In genomic region chr4:130792376-130793179, GRCm38 (mm10) we compare ENCODE assay signal across 7 mouse cellular contexts. TPM values are rescaled to one million over a fixed set of nuclear protein-coding genes. Genes with fewer than 3 reads are reported as not detected.
DNase-seq lines count a peak whose midpoint lies in the region; ATAC-seq and TF ChIP-seq lines count a peak whose summit lies in the region.

Gene Sdc3, plus strand, starts transcription at chr4:130792537.

- peak within 1 kb of the TSS; percentile 81 for H3K27ac ChIP-seq in forebrain, postnatal 0 days (ENCODE audit: low read depth, low read length)
- no peak within 1 kb of the TSS for H3K27ac ChIP-seq in liver, embryonic 16.5 days (ENCODE audit: low read length)

- peaks cover 11% of the 10 kb centered on the region for H3K4me1 ChIP-seq in forebrain, postnatal 0 days (ENCODE audit: insufficient read depth)
- peaks cover 4% of the 10 kb centered on the region for H3K4me1 ChIP-seq in liver, embryonic 16.5 days (ENCODE audit: control insufficient read depth, low read depth, low read length)

- no peaks in the 10 kb centered on the region for H3K27me3 ChIP-seq in forebrain, postnatal 0 days (ENCODE audit: insufficient read depth, low read length)
- H3K27me3 ChIP-seq in liver, embryonic 16.5 days (ENCODE audit: control insufficient read depth, insufficient read depth, low read depth, low read length), result peaks cover 38% of the 10 kb centered on the region

- DNase-seq in right cerebral cortex, adult 18-20 months, result peak; percentile 45
- DNase-seq in right cerebral cortex, adult 2 months (ENCODE audit: low spot score in 2 of 2), result no peak
- peak; percentile 64 for DNase-seq in adrenal gland, postnatal 25 days
- peak; percentile 77 for DNase-seq in forebrain, postnatal 0 days
- peak; percentile 60 for DNase-seq in right cerebral cortex, postnatal 4 days

- no peaks in the 10 kb centered on the region for H3K9me3 ChIP-seq in forebrain, postnatal 0 days (ENCODE audit: low read length)
- no peaks in the 10 kb centered on the region for H3K9me3 ChIP-seq in liver, embryonic 16.5 days (replicated peaks; ENCODE audit: control insufficient read depth, low read length)

- WGBS in forebrain, postnatal 0 days, result 1% methylated on average over 77 of the region's 99 CpGs
- 2% methylated on average over 84 of the region's 99 CpGs for WGBS in liver, embryonic 16.5 days (ENCODE audit: insufficient replicate concordance)

- H3K4me3 ChIP-seq in forebrain, postnatal 0 days (ENCODE audit: low read depth, low read length), result peak within 1 kb of the TSS; percentile 87
- H3K4me3 ChIP-seq in liver, embryonic 16.5 days (ENCODE audit: low read depth, low read length), result peak within 1 kb of the TSS; percentile 59

- peak within 1 kb of the TSS; percentile 99 for H3K9ac ChIP-seq in forebrain, postnatal 0 days
- peak within 1 kb of the TSS; percentile 58 for H3K9ac ChIP-seq in liver, embryonic 16.5 days (ENCODE audit: low read depth, low read length)

- H3K36me3 ChIP-seq in forebrain, postnatal 0 days (ENCODE audit: insufficient read depth), result no peaks in the 10 kb centered on the region
- no peaks in the 10 kb centered on the region for H3K36me3 ChIP-seq in liver, embryonic 16.5 days (ENCODE audit: control insufficient read depth, insufficient read depth)

- ATAC-seq in forebrain, postnatal 0 days, result peak; percentile 77
- peak; percentile 61 for ATAC-seq in inflammation-experienced regulatory T-cells, adult 6 months
- ATAC-seq in liver, embryonic 16.5 days (ENCODE audit: low read depth), result no peak

- TF ChIP-seq CTCF in forebrain, postnatal 0 days (IDR thresholded peaks at IDR 0.05; ENCODE audit: low read depth), result no peak

- peak within 1 kb of the TSS; percentile 90 for H3K4me2 ChIP-seq in forebrain, postnatal 0 days (ENCODE audit: low read depth)
- H3K4me2 ChIP-seq in liver, embryonic 16.5 days (ENCODE audit: low read depth, low read length), result peak within 1 kb of the TSS; percentile 63

RNA-seq across cellular contexts. Expression of gene Sdc3, which starts in this region (rescaled TPM):
- total RNA-seq in adrenal gland, postnatal 25 days (2021), result 425 and 496 TPM in 2 replicates
- 318 and 421 TPM in 2 replicates for total RNA-seq in forebrain, postnatal 0 days (2014; rRNA removed)
- polyA plus RNA-seq in forebrain, postnatal 0 days (2015; fragmentation: Nextera tagmentation; extraction: Ambion mirVana), result 159 and 204 TPM in 2 replicates
- under 1 TPM; 0.36 to 0.78 (median 0.75) TPM for polyA plus RNA-seq in inflammation-experienced regulatory T-cells, adult 6 months (2017; shearing (Covaris generic))
- polyA plus RNA-seq in liver, embryonic 16.5 days (2015; fragmentation: Nextera tagmentation; extraction: Ambion mirVana), result 9.5 and 12.3 TPM in 2 replicates

Comparison
In these comparisons a context has a peak if more than half of its experiments do, and no peak if none do; other contexts are left out.
1. RNA of gene Sdc3 (polyA plus RNA-seq): 159 to 204 TPM in forebrain, postnatal 0 days; 9.5 to 12.3 TPM in liver, embryonic 16.5 days and 0.36 to 0.78 TPM in inflammation-experienced regulatory T-cells, adult 6 months; every median in the first group is over 10 times any median in the second.
2. DNase-seq: peak in right cerebral cortex, adult 18-20 months (single experiment), adrenal gland, postnatal 25 days (single experiment), forebrain, postnatal 0 days (single experiment) and right cerebral cortex, postnatal 4 days (single experiment); none in right cerebral cortex, adult 2 months (0 of 2).
3. Peak in ATAC-seq in inflammation-experienced regulatory T-cells, adult 6 months; RNA of the gene not detected or under 1 TPM.